Mouse (Mus musculus) heart, postnatal 0 days (tissue): ENCODE data around the gene Prep. TPM values are rescaled to one million over a fixed set of nuclear protein-coding genes. Genes with fewer than 3 reads are reported as not detected.
A peak's percentile ranks its signal among the peaks of the same experiment; 100 is the strongest.

ENCODE experiments used
- ATAC-seq: fragments of 200-750 bp; cut with Nextera tagmentation; 2 replicates; pipeline ENCODE4 v1.8.0; 2017; ENCODE audit warnings: low read depth, moderate number of reproducible peaks, moderate library complexity; ENCODE audit not compliant: insufficient read depth
- DNase-seq: peaks from one replicate; pipeline ENCODE4 v3.0.0-alpha.2; 2016; ENCODE audit warnings: low spot score
- H3K27ac ChIP-seq: fragments of 300-500 bp; sonication (generic); 2 replicates; pipeline ENCODE4 v1.5.1; 2014; ENCODE audit warnings: low read depth, mild to moderate bottlenecking
- H3K27me3 ChIP-seq: fragments of 300-500 bp; sonication (generic); 2 replicates; pipeline ENCODE4 v1.6.1; 2014; ENCODE audit warnings: low read length, mixed read lengths; ENCODE audit not compliant: control insufficient read depth, insufficient read depth
- H3K36me3 ChIP-seq: fragments of 300-500 bp; sonication (generic); replicated peaks from 2 replicates; pipeline ENCODE4 v1.6.1; 2014; ENCODE audit warnings: low read length, mixed read lengths; ENCODE audit not compliant: control insufficient read depth, insufficient read depth
- H3K4me1 ChIP-seq: fragments of 300-500 bp; sonication (generic); 2 replicates; pipeline ENCODE4 v1.6.1; 2014; ENCODE audit warnings: antibody characterized with exemption; ENCODE audit not compliant: control insufficient read depth, insufficient read depth
- H3K4me2 ChIP-seq: fragments of 300-500 bp; sonication (generic); 2 replicates; pipeline ENCODE4 v1.6.1; 2014; ENCODE audit warnings: low read depth, mild to moderate bottlenecking, low read length, moderate library complexity
- H3K4me3 ChIP-seq: fragments of 300-500 bp; sonication (generic); 2 replicates; pipeline ENCODE4 v1.5.1; 2014; ENCODE audit warnings: low read depth, low read length
- H3K9ac ChIP-seq: fragments of 300-500 bp; sonication (generic); replicated peaks from 2 replicates; pipeline ENCODE4 v1.6.1; 2014; ENCODE audit warnings: low read depth, low read length, mixed read lengths
- H3K9me3 ChIP-seq: fragments of 300-500 bp; sonication (generic); replicated peaks from 2 replicates; pipeline ENCODE4 v1.6.1; 2016; ENCODE audit warnings: low read length; ENCODE audit not compliant: control insufficient read depth
- CTCF ChIP-seq: IDR thresholded peaks from 2 replicates; pipeline ENCODE4 v1.5.1; 2016; ENCODE audit warnings: antibody characterized with exemption, control low read depth, low read depth
- EP300 ChIP-seq: IDR thresholded peaks from 2 replicates; pipeline ENCODE4 v1.6.1; 2016; ENCODE audit warnings: antibody characterized with exemption, low read depth
- WGBS: fragments of 180-500 bp; shearing (Covaris S2); extraction: QIAGEN DNeasy Blood & Tissue Kit; methylation state at CpG from one replicate; pipeline ENCODE4 v1.1.7; 2014; 5-methylcytosine and 5-hydroxymethylcytosine counted together
- polyA plus RNA-seq: library from polyadenylated mRNA; unstranded; fragments of >200 nt; fragmentation: Nextera tagmentation; extraction: Ambion mirVana; gene quantifications from 2 replicates; pipeline ENCODE4 v1.2.1, GENCODE M21; 2015
- total RNA-seq: library from RNA; depleted of rRNA; stranded (reverse); fragments of >200 nt; gene quantifications from 2 replicates; pipeline ENCODE4 v1.2.3, GENCODE M21; 2014; ENCODE audit warnings: low replicate concordance

The Prep gene
- total and polyA plus RNA-seq, 2 experiments from 2014 or later: 16.8 to 16.9 TPM

- H3K27me3 ChIP-seq: no peaks in the 10 kb centered on the region
- no peak overlapping the region for H3K4me3 ChIP-seq
- peaks cover 24% of the 10 kb centered on the region; the same call in 1 of the 2 replicates for H3K36me3 ChIP-seq
- no peak for TF ChIP-seq EP300
- no peak for TF ChIP-seq CTCF
- DNase-seq (no peak), ATAC-seq (no peak)
- peaks cover 31% of the 10 kb centered on the region for H3K4me1 ChIP-seq
- no peaks in the 10 kb centered on the region for H3K9me3 ChIP-seq
- no peak overlapping the region for H3K27ac ChIP-seq
- no peak overlapping the region for H3K9ac ChIP-seq
- no peak overlapping the region for H3K4me2 ChIP-seq
- 46% methylated on average over 6 of the region's 6 CpGs for WGBS
These were observed 2.6 kb downstream of the Prep start for GRCm38 (mm10) chr10:45069557-45069956.

- H3K4me1 ChIP-seq: peaks cover 31% of the 10 kb centered on the region
- no peak overlapping the region for H3K27ac ChIP-seq
- DNase-seq (peak; percentile 41), ATAC-seq (no peak)
- TF ChIP-seq EP300 (no peak), CTCF (peak; percentile 21)
- H3K27me3 ChIP-seq: no peaks in the 10 kb centered on the region
- H3K4me2 ChIP-seq: no peak overlapping the region
- H3K36me3 ChIP-seq: peaks cover 24% of the 10 kb centered on the region; the same call in 1 of the 2 replicates
- no peak overlapping the region for H3K9ac ChIP-seq
- H3K9me3 ChIP-seq: no peaks in the 10 kb centered on the region
- H3K4me3 ChIP-seq: no peak overlapping the region
- 50% methylated on average over 5 of the region's 5 CpGs for WGBS
These were observed 3.4 kb downstream of the Prep start for GRCm38 (mm10) chr10:45070362-45070761.

- Histone ChIP-seq H3K4me1 (peaks cover 28% of the 10 kb centered on the region), H3K27ac (no peak overlapping the region), H3K36me3 (peaks cover 24% of the 10 kb centered on the region; the same call in 1 of the 2 replicates), H3K4me2 (no peak overlapping the region), H3K9me3 (no peaks in the 10 kb centered on the region), H3K27me3 (no peaks in the 10 kb centered on the region), H3K9ac (no peak overlapping the region), H3K4me3 (no peak overlapping the region)
- TF ChIP-seq EP300 (no peak), CTCF (no peak)
- WGBS: 69% methylated on average over 13 of the region's 13 CpGs
- DNase-seq: no peak
- no peak for ATAC-seq
These were observed 4.2 kb downstream of the Prep start for GRCm38 (mm10) chr10:45070929-45071813.

- WGBS: 93% methylated on average over 4 of the region's 4 CpGs
- peaks cover 24% of the 10 kb centered on the region; the same call in 1 of the 2 replicates for H3K36me3 ChIP-seq
- no peaks in the 10 kb centered on the region for H3K9me3 ChIP-seq
- H3K4me2 ChIP-seq: no peak overlapping the region
- H3K9ac ChIP-seq: no peak overlapping the region
- H3K27ac ChIP-seq: no peak overlapping the region
- H3K4me1 ChIP-seq: peaks cover 26% of the 10 kb centered on the region
- TF ChIP-seq EP300 (no peak), CTCF (no peak)
- no peak for ATAC-seq
- no peaks in the 10 kb centered on the region for H3K27me3 ChIP-seq
- DNase-seq: no peak
- H3K4me3 ChIP-seq: no peak overlapping the region
These were observed 5.3 kb downstream of the Prep start for GRCm38 (mm10) chr10:45072339-45072738.

GRCm38 (mm10) chr10:45074543-45074942 is 7.5 kb downstream of the Prep start:
- H3K4me3 ChIP-seq: no peak overlapping the region
- peaks cover 9% of the 10 kb centered on the region; the same call in 1 of the 2 replicates for H3K4me1 ChIP-seq
- ATAC-seq (no peak), DNase-seq (no peak)
- no peaks in the 10 kb centered on the region for H3K27me3 ChIP-seq
- H3K9ac ChIP-seq: no peak overlapping the region
- WGBS: 83% methylated on average over 6 of the region's 6 CpGs
- H3K4me2 ChIP-seq: no peak overlapping the region
- H3K9me3 ChIP-seq: no peaks in the 10 kb centered on the region
- H3K36me3 ChIP-seq: peaks cover 24% of the 10 kb centered on the region; the same call in 1 of the 2 replicates
- TF ChIP-seq EP300 (no peak), CTCF (no peak)
- H3K27ac ChIP-seq: no peak overlapping the region
